Mouse (Mus musculus) gastrocnemius, postnatal 14 days (tissue): Measurements from ENCODE around the gene AY358078. TPM values are rescaled to one million over a fixed set of nuclear protein-coding genes. Genes with fewer than 3 reads are reported as not detected.
"Not testable (repeated sequence)": the region's sequence is repeated elsewhere in the genome, so short reads cannot be mapped to it uniquely, and the experiment has no call there.

Source experiments
- DNase-seq: peaks from one replicate; pipeline ENCODE4 v3.0.0; 2021; ENCODE audit warnings: mixed read lengths
- intact Hi-C: fragments of 180-260 bp; cut with DNase I; formaldehyde crosslinking; loops from one replicate; pipeline ENCODE4 v1.15.1; 2025; ENCODE audit warnings: low total_unique reads
- long read RNA-seq, 2 experiments: library from polyadenylated mRNA; stranded (forward); transcript quantifications; one replicate each; pipeline ENCODE4 v2.0.0; 2021
- total RNA-seq, 2 experiments: library from RNA; stranded (reverse); gene quantifications; 2 replicates each; pipeline ENCODE4 v1.2.3; 2021

Gene AY358078
- not detected for total RNA-seq
- long read RNA-seq, experiment 1: 0 reads
- long read RNA-seq, experiment 2: 0 reads

- no peak for DNase-seq
- intact Hi-C loops: no loop called here
Measured at GRCm38 (mm10) chr14:51799746-51800145, at the start of gene AY358078. AY358078 (plus strand) TSS chr14:51800046.

GRCm38 (mm10) chr14:51755944-51756343 lies 43.9 kb upstream of the AY358078 start:
- intact Hi-C loops: no loop called here
- no peak for DNase-seq

- not testable (repeated sequence) for DNase-seq
- intact Hi-C loops: loop anchor here (5.0 kb wide), 1 partner anchor 674 kb away; no protein-coding TSS in a partner anchor
Measured at GRCm38 (mm10) chr14:51771378-51771777, 28.5 kb upstream of the AY358078 start.

- intact Hi-C loops: loop anchor here (5.0 kb wide), 1 partner anchor 676 kb away; no protein-coding TSS in a partner anchor
- no peak for DNase-seq
Measured at GRCm38 (mm10) chr14:51773490-51773889, 26.4 kb upstream of the AY358078 start, which contains the start of gene Ang4. Ang4 (minus strand) TSS chr14:51773590.

GRCm38 (mm10) chr14:51777791-51778190 lies 22.1 kb upstream of the AY358078 start:
- intact Hi-C loops: no loop called here
- DNase-seq: no peak

GRCm38 (mm10) chr14:51778865-51779481 lies 20.9 kb upstream of the AY358078 start:
- intact Hi-C loops: no loop called here
- no peak for DNase-seq

- intact Hi-C loops: no loop called here
- DNase-seq: no peak
Measured at GRCm38 (mm10) chr14:51786335-51786734, 13.5 kb upstream of the AY358078 start.

GRCm38 (mm10) chr14:51787061-51787460 lies 12.8 kb upstream of the AY358078 start:
- intact Hi-C loops: no loop called here
- DNase-seq: no peak

GRCm38 (mm10) chr14:51789196-51789595 lies 10.7 kb upstream of the AY358078 start:
- intact Hi-C loops: no loop called here
- DNase-seq: no peak

GRCm38 (mm10) chr14:51794106-51794505 lies 5.7 kb upstream of the AY358078 start:
- intact Hi-C loops: no loop called here
- DNase-seq: no peak

GRCm38 (mm10) chr14:51826625-51827024 lies 26.8 kb downstream of the AY358078 start:
- intact Hi-C loops: no loop called here
- DNase-seq: no peak

- intact Hi-C loops, DNase-seq: not testable (repeated sequence)
Measured at GRCm38 (mm10) chr14:51827842-51828241, 28.0 kb downstream of the AY358078 start.

GRCm38 (mm10) chr14:51829188-51829587 lies 29.3 kb downstream of the AY358078 start:
- no peak for DNase-seq
- intact Hi-C loops: no loop called here

GRCm38 (mm10) chr14:51838480-51838879 lies 38.6 kb downstream of the AY358078 start:
- DNase-seq, intact Hi-C loops: not testable (repeated sequence)

- intact Hi-C loops: no loop called here
- DNase-seq: no peak
Measured at GRCm38 (mm10) chr14:51842250-51842649, 42.4 kb downstream of the AY358078 start.

GRCm38 (mm10) chr14:51842781-51843180 lies 42.9 kb downstream of the AY358078 start:
- intact Hi-C loops: no loop called here
- no peak for DNase-seq

GRCm38 (mm10) chr14:51843882-51844281 lies 44.0 kb downstream of the AY358078 start:
- DNase-seq: no peak

GRCm38 (mm10) chr14:51846566-51846965 lies 46.7 kb downstream of the AY358078 start:
- DNase-seq: no peak
- intact Hi-C loops: no loop called here

More at GRCm38 (mm10) chr14:51843882-51844281, 44.0 kb downstream of the AY358078 start:
- intact Hi-C loops: no loop called here

GRCm38 (mm10) chr14:51851006-51851405 lies 51.2 kb downstream of the AY358078 start:
- intact Hi-C loops: not testable (repeated sequence)

GRCm38 (mm10) chr14:51853399-51853798 lies 53.6 kb downstream of the AY358078 start, which contains the start of gene Ear6:
Ear6 (plus strand) TSS chr14:51853699.
- intact Hi-C loops: no loop called here
- no peak for DNase-seq

More at GRCm38 (mm10) chr14:51851006-51851405, 51.2 kb downstream of the AY358078 start:
- DNase-seq: not testable (repeated sequence)

GRCm38 (mm10) chr14:51855280-51855679 lies 55.4 kb downstream of the AY358078 start:
- intact Hi-C loops: not testable (repeated sequence)

More at GRCm38 (mm10) chr14:51855280-51855679, 55.4 kb downstream of the AY358078 start:
- DNase-seq: not testable (repeated sequence)
